Mouse (Mus musculus) spleen, embryonic (tissue): ENCODE results near the gene Fgd4.

Source experiments
- CTCF ChIA-PET: fragments of 350-600 bp; sonication (Branson Sonifier 250); formaldehyde crosslinking; loops from one replicate; lab custom pipeline; 2022; lab: Charles Lee

Gene Fgd4

GRCm38 (mm10) chr16:16600461-16600860 lies at the start of gene Fgd4:
TSS of gene Fgd4 (minus strand) at chr16:16600549.
- CTCF ChIA-PET: no interaction called here

GRCm38 (mm10) chr16:16645148-16645547 lies 44.8 kb upstream of the Fgd4 start:
- CTCF ChIA-PET: no interaction called here

- CTCF ChIA-PET: no interaction called here
Measured at GRCm38 (mm10) chr16:16633730-16634129, 33.4 kb upstream of the Fgd4 start.

GRCm38 (mm10) chr16:16599586-16600401 lies 555 bp downstream of the Fgd4 start:
- CTCF ChIA-PET: no interaction called here

GRCm38 (mm10) chr16:16596582-16596981 lies 3.8 kb downstream of the Fgd4 start:
- CTCF ChIA-PET: no interaction called here

GRCm38 (mm10) chr16:16592622-16593021 lies 7.7 kb downstream of the Fgd4 start:
- CTCF ChIA-PET: no interaction called here

GRCm38 (mm10) chr16:16584409-16585032 lies 15.8 kb downstream of the Fgd4 start:
- CTCF ChIA-PET: no interaction called here

- CTCF ChIA-PET: no interaction called here
Measured at GRCm38 (mm10) chr16:16576556-16576955, 23.8 kb downstream of the Fgd4 start.

- CTCF ChIA-PET: no interaction called here
Measured at GRCm38 (mm10) chr16:16574508-16574907, 25.8 kb downstream of the Fgd4 start.

- CTCF ChIA-PET: no interaction called here
Measured at GRCm38 (mm10) chr16:16573167-16573566, 27.2 kb downstream of the Fgd4 start.

GRCm38 (mm10) chr16:16571356-16571755 lies 29.0 kb downstream of the Fgd4 start:
- CTCF ChIA-PET: no interaction called here

GRCm38 (mm10) chr16:16566786-16567185 lies 33.6 kb downstream of the Fgd4 start:
- CTCF ChIA-PET: no interaction called here

GRCm38 (mm10) chr16:16566215-16566614 lies 34.1 kb downstream of the Fgd4 start:
- CTCF ChIA-PET: no interaction called here

GRCm38 (mm10) chr16:16565786-16566185 lies 34.6 kb downstream of the Fgd4 start:
- CTCF ChIA-PET: no interaction called here

GRCm38 (mm10) chr16:16560718-16561117 lies 39.6 kb downstream of the Fgd4 start:
- CTCF ChIA-PET: no interaction called here

- CTCF ChIA-PET: no interaction called here
Measured at GRCm38 (mm10) chr16:16559878-16560531, 40.3 kb downstream of the Fgd4 start.

- CTCF ChIA-PET: no interaction called here
Measured at GRCm38 (mm10) chr16:16559016-16559877, 41.1 kb downstream of the Fgd4 start.

GRCm38 (mm10) chr16:16557738-16558137 lies 42.6 kb downstream of the Fgd4 start:
- CTCF ChIA-PET: no interaction called here

GRCm38 (mm10) chr16:16554098-16554497 lies 46.3 kb downstream of the Fgd4 start:
- CTCF ChIA-PET: no interaction called here

GRCm38 (mm10) chr16:16552197-16552596 lies 48.2 kb downstream of the Fgd4 start:
- CTCF ChIA-PET: no interaction called here

- CTCF ChIA-PET: no interaction called here
Measured at GRCm38 (mm10) chr16:16549105-16549504, 51.2 kb downstream of the Fgd4 start.

- CTCF ChIA-PET: no interaction called here
Measured at GRCm38 (mm10) chr16:16546657-16547056, 53.7 kb downstream of the Fgd4 start.
